Mouse (Mus musculus) ES-E14 (cell line): ENCODE results near the gene Zbtb46. TPM values are rescaled to one million over a fixed set of nuclear protein-coding genes. Genes with fewer than 3 reads are reported as not detected.
A peak's percentile ranks its signal among the peaks of the same experiment; 100 is the strongest.

Source experiments
- DNase-seq: peaks from one replicate; pipeline ENCODE4 v3.0.0-alpha.2; 2013; ENCODE audit warnings: low read depth, low spot score
- H3K27ac ChIP-seq: 2 replicates; pipeline ENCODE4 v1.5.1; 2012; ENCODE audit warnings: low read depth, mild to moderate bottlenecking, low read length, moderate library complexity, mixed read lengths; ENCODE audit not compliant: poor library complexity, insufficient read depth, severe bottlenecking
- H3K36me3 ChIP-seq: 2 replicates; pipeline ENCODE4 v1.6.1; 2012; ENCODE audit warnings: mild to moderate bottlenecking, low read length, moderate library complexity, mixed read lengths; ENCODE audit not compliant: control insufficient read depth, poor library complexity, insufficient read depth, severe bottlenecking
- H3K4me1 ChIP-seq, 2 experiments: fragments of 150-350 bp in 1 of 2; sonication (generic) in 1 of 2; 2 replicates each; pipeline ENCODE4 v1.6.1; 2012; ENCODE audit warnings: low read length in 2 of 2, mild to moderate bottlenecking in 1 of 2, mixed read lengths in 1 of 2; ENCODE audit not compliant: control insufficient read depth in 2 of 2, insufficient read depth in 2 of 2, poor library complexity in 1 of 2
- H3K4me3 ChIP-seq, 2 experiments: fragments of 150-350 bp in 1 of 2; sonication (generic) in 1 of 2; 2 replicates each; pipeline ENCODE4 v1.5.1; 2012; ENCODE audit warnings: low read length in 2 of 2, low read depth in 1 of 2, mild to moderate bottlenecking in 1 of 2, mixed read lengths in 1 of 2; ENCODE audit not compliant: insufficient read depth in 1 of 2, poor library complexity in 1 of 2, severe bottlenecking in 1 of 2
- H3K9ac ChIP-seq: 2 replicates; pipeline ENCODE4 v1.6.1; 2012; ENCODE audit warnings: low read depth, mild to moderate bottlenecking, low read length, mixed read lengths; ENCODE audit not compliant: poor library complexity, insufficient read depth, severe bottlenecking
- H3K9me3 ChIP-seq: fragments of 150-350 bp; sonication (generic); 2 replicates; pipeline ENCODE4 v1.6.1; 2012; ENCODE audit warnings: low read depth, mild to moderate bottlenecking, low read length; ENCODE audit not compliant: control insufficient read depth, insufficient read depth
- CHD2 ChIP-seq: IDR thresholded peaks from 2 replicates; pipeline ENCODE4 v1.6.1; 2014; ENCODE audit warnings: mild to moderate bottlenecking, low read depth, low read length, inconsistent platforms
- HCFC1 ChIP-seq: IDR thresholded peaks from 2 replicates; pipeline ENCODE4 v1.6.1; 2012; ENCODE audit warnings: low read length, inconsistent platforms, borderline replicate concordance; ENCODE audit not compliant: insufficient read depth
- MAFK ChIP-seq: IDR thresholded peaks from 2 replicates; pipeline ENCODE4 v1.6.1; 2014; ENCODE audit warnings: mild to moderate bottlenecking, low read depth, low read length, inconsistent platforms; ENCODE audit not compliant: insufficient read depth
- ZC3H11A ChIP-seq: IDR thresholded peaks from 2 replicates; pipeline ENCODE4 v1.6.1; 2012; ENCODE audit warnings: low read depth, mild to moderate bottlenecking, inconsistent platforms, low read length, borderline replicate concordance
- ZNF384 ChIP-seq: IDR thresholded peaks from 2 replicates; pipeline ENCODE4 v1.6.1; 2012; ENCODE audit warnings: low read depth, low read length, inconsistent platforms
- in situ Hi-C, 2 experiments: fragments of 600-800 bp; cut with MboI; formaldehyde crosslinking; loops; one replicate each; pipeline ENCODE4 v1.15.1; 2025; ENCODE audit warnings: low sequenced_read_pairs in 2 of 2, inconsistent platforms in 1 of 2; ENCODE audit not compliant: unreplicated experiment in 2 of 2
- total RNA-seq: library from RNA; depleted of rRNA; stranded (reverse); fragments of 300-350 nt; gene quantifications from 2 replicates; pipeline ENCODE4 v1.2.3, GENCODE M21; 2012

Zbtb46 gene
- total RNA-seq, 1 experiment: 4.4 TPM

- no peak overlapping the region for H3K27ac ChIP-seq
- H3K4me3 ChIP-seq: peak overlapping the region in 1 of 2 experiments; percentile 28; a peak in 1 of 4 replicates
- TF ChIP-seq ZNF384 (no peak), CHD2 (no peak), HCFC1 (no peak)
- in situ Hi-C loops: no loop called here
- H3K36me3 ChIP-seq: no peaks in the 10 kb centered on the region
- no peak for DNase-seq
- peaks cover 0 to 22% of the 10 kb centered on the region in 2 experiments; a peak in 3 of 4 replicates for H3K4me1 ChIP-seq
- no peaks in the 10 kb centered on the region for H3K9me3 ChIP-seq
- no peak overlapping the region for H3K9ac ChIP-seq
These were observed 33.0 kb upstream of the Zbtb46 start for GRCm38 (mm10) chr2:181492206-181492605.

- H3K36me3 ChIP-seq: no peaks in the 10 kb centered on the region
- H3K9me3 ChIP-seq: no peaks in the 10 kb centered on the region
- H3K9ac ChIP-seq: no peak overlapping the region
- peak overlapping the region in 1 of 2 experiments; percentile 28; a peak in 2 of 4 replicates for H3K4me3 ChIP-seq
- peaks cover 0 to 24% of the 10 kb centered on the region in 2 experiments; a peak in 3 of 4 replicates for H3K4me1 ChIP-seq
- peak; percentile 83 for DNase-seq
- TF ChIP-seq CHD2 (no peak), ZNF384 (no peak), ZC3H11A (no peak), HCFC1 (no peak), MAFK (no peak)
- in situ Hi-C loops: no loop called here
- H3K27ac ChIP-seq: no peak overlapping the region
These were observed 32.4 kb upstream of the Zbtb46 start for GRCm38 (mm10) chr2:181491432-181492205.

DNA sequence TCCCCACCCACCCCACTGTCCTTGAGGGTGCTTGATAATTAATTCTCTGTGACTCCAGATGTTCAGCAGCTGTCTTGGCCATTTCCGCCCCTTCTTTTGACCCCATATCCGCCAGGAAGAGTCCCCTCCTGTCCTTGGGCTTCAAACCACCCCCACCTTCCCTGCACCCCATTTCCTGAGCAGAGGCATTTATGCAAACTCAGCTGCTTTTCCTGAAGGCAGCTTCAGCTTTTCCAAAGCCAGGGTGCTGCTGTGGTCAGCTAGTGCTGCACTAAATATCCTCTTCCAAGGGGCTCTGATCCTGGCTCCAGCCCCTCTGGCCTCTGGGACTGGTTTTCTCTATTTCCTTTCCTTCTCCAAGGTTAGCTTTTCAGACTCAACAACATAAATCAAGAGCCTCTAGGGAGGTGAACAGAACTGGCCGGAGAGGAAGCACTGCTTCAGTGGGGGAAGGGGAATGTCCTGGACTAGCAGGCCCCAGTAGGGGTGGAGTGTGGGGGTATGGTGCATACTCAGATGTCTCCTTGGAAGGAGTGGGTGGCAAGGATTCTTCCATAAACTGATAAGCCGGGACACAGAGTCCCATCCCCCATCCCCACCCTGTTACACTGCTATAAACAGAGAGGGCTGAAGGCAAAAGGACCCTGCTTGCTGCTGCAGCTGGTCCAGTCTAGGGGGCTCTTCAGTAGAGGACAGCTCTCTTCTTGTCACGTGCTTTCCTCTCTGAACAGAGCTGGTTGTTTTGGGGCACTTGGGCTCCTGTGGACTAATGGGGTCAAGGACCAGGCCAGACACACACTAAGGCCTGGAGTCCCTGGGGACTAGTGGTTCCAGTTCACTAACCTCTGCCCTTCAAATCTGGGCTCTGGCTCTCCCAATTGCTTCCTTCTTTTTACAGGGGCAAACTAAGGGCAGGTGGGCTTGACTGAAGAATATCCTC, 28.4 kb upstream of the Zbtb46 start:
- TF ChIP-seq CHD2 (no peak), MAFK (peak; percentile 64; the same call in 1 of the 2 replicates)
- in situ Hi-C loops: no loop called here
- Histone ChIP-seq H3K4me3 (no peak overlapping the region), H3K36me3 (no peaks in the 10 kb centered on the region), H3K27ac (no peak overlapping the region), H3K9ac (no peak overlapping the region), H3K4me1 (peaks cover 0 to 10% of the 10 kb centered on the region in 2 experiments; a peak in 3 of 4 replicates), H3K9me3 (no peaks in the 10 kb centered on the region)
- no peak for DNase-seq

DNA sequence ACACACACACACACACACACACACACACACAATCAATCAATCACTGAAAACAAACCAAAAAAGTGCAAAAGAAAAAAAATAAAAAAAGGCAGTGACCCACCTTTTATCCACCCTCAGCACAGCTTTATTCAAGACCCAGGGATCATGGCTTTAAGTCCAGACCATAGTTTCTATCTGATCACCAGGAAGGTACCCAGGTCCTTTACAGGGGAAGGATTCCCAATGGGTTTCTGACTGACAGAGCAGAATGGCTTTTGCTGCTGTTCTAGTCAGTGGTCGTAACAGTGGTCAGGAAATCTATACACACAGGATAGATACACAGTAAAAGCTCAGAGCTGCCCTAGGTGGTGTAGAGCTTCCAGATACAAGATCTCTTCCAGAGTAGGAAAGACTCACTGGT, 26.5 kb upstream of the Zbtb46 start:
- Histone ChIP-seq H3K27ac (no peak overlapping the region), H3K36me3 (no peaks in the 10 kb centered on the region), H3K9me3 (no peaks in the 10 kb centered on the region), H3K4me1 (peaks cover 0 to 9% of the 10 kb centered on the region in 2 experiments; a peak in 3 of 4 replicates), H3K9ac (no peak overlapping the region), H3K4me3 (no peak overlapping the region)
- no peak for DNase-seq
- TF ChIP-seq HCFC1 (no peak), MAFK (no peak), CHD2 (no peak), ZC3H11A (no peak), ZNF384 (no peak)
- in situ Hi-C loops: no loop called here
